Mouse (Mus musculus): ENCODE data around the gene Serpina1b.
"Not testable (repeated sequence)": the region's sequence is repeated elsewhere in the genome, so short reads cannot be mapped to it uniquely, and the experiment has no call there.

The Serpina1b gene

GRCm38 (mm10) chr12:103830273-103830672, at the start of gene Serpina1b:
TSS of gene Serpina1b (minus strand) at chr12:103830373.
- DNase-seq (ENCODE audit: low spot score) = not testable (repeated sequence)

- not testable (repeated sequence) for DNase-seq (ENCODE audit: low spot score)
These were observed 36.7 kb upstream of the Serpina1b start for GRCm38 (mm10) chr12:103866873-103867272.

- not testable (repeated sequence) for DNase-seq (ENCODE audit: low spot score)
These were observed 33.2 kb upstream of the Serpina1b start, which contains the start of gene Serpina1a for GRCm38 (mm10) chr12:103863101-103863974. TSS of gene Serpina1a (minus strand) at chr12:103863562.

- DNase-seq (ENCODE audit: low spot score) = no peak
These were observed 30.8 kb upstream of the Serpina1b start for GRCm38 (mm10) chr12:103860976-103861375.

- not testable (repeated sequence) for DNase-seq (ENCODE audit: low spot score)
These were observed 30.4 kb upstream of the Serpina1b start for GRCm38 (mm10) chr12:103860571-103860970.

- DNase-seq (ENCODE audit: low spot score) = not testable (repeated sequence)
These were observed 29.4 kb upstream of the Serpina1b start for GRCm38 (mm10) chr12:103859584-103859983.

GRCm38 (mm10) chr12:103853032-103853431, 22.9 kb upstream of the Serpina1b start:
- not testable (repeated sequence) for DNase-seq (ENCODE audit: low spot score)

- DNase-seq (ENCODE audit: low spot score) = not testable (repeated sequence)
These were observed 2.4 kb downstream of the Serpina1b start for GRCm38 (mm10) chr12:103827661-103828372.

GRCm38 (mm10) chr12:103823826-103824225, 6.3 kb downstream of the Serpina1b start:
- DNase-seq (ENCODE audit: low spot score) = not testable (repeated sequence)

- not testable (repeated sequence) for DNase-seq (ENCODE audit: low spot score)
These were observed 56.8 kb downstream of the Serpina1b start, which contains the start of gene Serpina1d for GRCm38 (mm10) chr12:103773246-103773851. TSS of gene Serpina1d (minus strand) at chr12:103773592.

- not testable (repeated sequence) for DNase-seq (ENCODE audit: low spot score)
These were observed 59.6 kb downstream of the Serpina1b start for GRCm38 (mm10) chr12:103770597-103770996.

GRCm38 (mm10) chr12:103763083-103763482, 67.1 kb downstream of the Serpina1b start:
- DNase-seq (ENCODE audit: low spot score) = not testable (repeated sequence)

- not testable (repeated sequence) for DNase-seq (ENCODE audit: low spot score)
These were observed 69.9 kb downstream of the Serpina1b start for GRCm38 (mm10) chr12:103760316-103760715.

- DNase-seq (ENCODE audit: low spot score) = not testable (repeated sequence)
These were observed 84.2 kb downstream of the Serpina1b start for GRCm38 (mm10) chr12:103745957-103746356.

- DNase-seq (ENCODE audit: low spot score) = not testable (repeated sequence)
These were observed 92.2 kb downstream of the Serpina1b start for GRCm38 (mm10) chr12:103737791-103738580.

- not testable (repeated sequence) for DNase-seq (ENCODE audit: low spot score)
These were observed 94.6 kb downstream of the Serpina1b start for GRCm38 (mm10) chr12:103735566-103735965.

GRCm38 (mm10) chr12:103735101-103735500, 95.1 kb downstream of the Serpina1b start:
- not testable (repeated sequence) for DNase-seq (ENCODE audit: low spot score)

GRCm38 (mm10) chr12:103711537-103711936, 118.6 kb downstream of the Serpina1b start:
- DNase-seq (ENCODE audit: low spot score) = no peak

- DNase-seq (ENCODE audit: low spot score) = no peak
These were observed 119.8 kb downstream of the Serpina1b start for GRCm38 (mm10) chr12:103710405-103710804.

GRCm38 (mm10) chr12:103706113-103706512, 124.1 kb downstream of the Serpina1b start:
- no peak for DNase-seq (ENCODE audit: low spot score)

GRCm38 (mm10) chr12:103705547-103705946, 124.6 kb downstream of the Serpina1b start:
- DNase-seq (ENCODE audit: low spot score) = no peak

All from layer of hippocampus, adult 11-12 months (tissue).